Mouse (Mus musculus) myocyte (in vitro differentiated cells): ENCODE results near the gene Myo5a.

Experiments
- CEBPB ChIP-seq: IDR thresholded peaks from 2 replicates; pipeline ENCODE4 v1.6.1; 2011; ENCODE audit warnings: mild to moderate bottlenecking, moderate library complexity; ENCODE audit not compliant: poor library complexity, insufficient read depth, severe bottlenecking
- E2F4 ChIP-seq: IDR thresholded peaks from one replicate; pipeline ENCODE4 v1.6.1; 2011; ENCODE audit warnings: mild to moderate bottlenecking, control low read depth, moderate library complexity; ENCODE audit not compliant: insufficient read depth
- MAX ChIP-seq: IDR thresholded peaks from one replicate; pipeline ENCODE4 v1.6.1; 2011; ENCODE audit warnings: low read depth, mild to moderate bottlenecking, control low read depth
- MYOD1 ChIP-seq, 3 experiments: IDR thresholded peaks; one replicate each; pipeline ENCODE4 v1.6.1; 2011; ENCODE audit warnings: control low read depth in 2 of 3, low read depth in 2 of 3, mild to moderate bottlenecking in 2 of 3, moderate library complexity in 1 of 3; ENCODE audit not compliant: insufficient read length in 2 of 3, control insufficient read depth in 1 of 3
- MYOG ChIP-seq, 3 experiments: IDR thresholded peaks; one replicate each; pipeline ENCODE4 v1.6.1; 2011; ENCODE audit warnings: control low read depth in 2 of 3, low read depth in 2 of 3, mild to moderate bottlenecking in 2 of 3; ENCODE audit not compliant: insufficient read length in 2 of 3, control insufficient read depth in 1 of 3, insufficient read depth in 1 of 3
- POLR2A ChIP-seq: IDR thresholded peaks from one replicate; pipeline ENCODE4 v1.6.1; 2011; ENCODE audit warnings: low read depth, mild to moderate bottlenecking, control low read depth, moderate library complexity; ENCODE audit not compliant: insufficient read length
- POLR2AphosphoS2 ChIP-seq: IDR thresholded peaks from one replicate; pipeline ENCODE4 v1.6.1; 2011; ENCODE audit warnings: low read depth, control low read depth; ENCODE audit not compliant: insufficient read length
- TCF12 ChIP-seq: IDR thresholded peaks from one replicate; pipeline ENCODE4 v1.6.1; 2011; ENCODE audit warnings: mild to moderate bottlenecking, control low read depth; ENCODE audit not compliant: poor library complexity, insufficient read depth, severe bottlenecking
- TCF3 ChIP-seq: IDR thresholded peaks from one replicate; pipeline ENCODE4 v1.6.1; 2011; ENCODE audit warnings: low read depth, control low read depth; ENCODE audit not compliant: insufficient read length
- USF1 ChIP-seq: IDR thresholded peaks from one replicate; pipeline ENCODE4 v1.6.1; 2011; ENCODE audit warnings: low read depth, mild to moderate bottlenecking, control low read depth, moderate library complexity

GRCm38 (mm10) chr9:75201506-75201905 is 130.7 kb downstream of the Myo5a start:
- TF ChIP-seq TCF12: no peak
- no peak for TF ChIP-seq CEBPB
- TF ChIP-seq E2F4: no peak
- TF ChIP-seq POLR2A: no peak
- TF ChIP-seq MAX: no peak
- TF ChIP-seq POLR2AphosphoS2: no peak
- no peak for TF ChIP-seq MYOG (IDR thresholded peaks at IDR 0.05; ENCODE audit: control insufficient read depth in 1 of 3, insufficient read depth in 1 of 3, insufficient read length in 2 of 3, low read depth in 2 of 3)
- TF ChIP-seq USF1: no peak
- TF ChIP-seq TCF3: no peak
- no peak for TF ChIP-seq MYOD1 (IDR thresholded peaks at IDR 0.05; ENCODE audit: control insufficient read depth in 1 of 3, insufficient read length in 2 of 3, low read depth in 2 of 3)
